Mouse (Mus musculus): ENCODE data around the gene Rbfox1. TPM values are rescaled to one million over a fixed set of nuclear protein-coding genes. Genes with fewer than 3 reads are reported as not detected.

The Rbfox1 gene
- polyA plus RNA-seq, 1 experiment from 2014 or later, result 75.8 TPM

DNA sequence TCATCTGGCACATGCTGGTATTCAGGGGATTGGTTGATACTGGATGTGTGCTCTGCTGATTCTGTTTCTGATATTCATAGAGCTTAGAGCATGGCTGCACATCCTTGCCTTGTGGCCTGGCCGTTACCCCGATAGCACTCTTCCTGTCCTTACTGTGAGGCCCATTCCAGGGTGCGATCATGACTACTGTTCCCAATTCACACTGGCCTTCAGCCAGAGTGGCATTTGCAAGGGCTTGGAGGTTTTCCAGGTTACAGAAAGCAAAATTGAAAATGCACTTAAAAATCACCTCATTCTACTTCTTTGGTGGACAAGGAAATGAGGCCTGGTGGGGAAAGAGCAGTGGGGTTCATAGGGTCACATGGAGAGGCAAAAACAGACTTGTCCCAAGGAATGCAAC, 906.1 kb downstream of the Rbfox1 start:
- Histone ChIP-seq H3K36me3 (ENCODE audit: control insufficient read depth, insufficient read depth, low read length) (no peaks in the 10 kb centered on the region), H3K4me2 (ENCODE audit: low read length) (no peak overlapping the region), H3K9me3 (replicated peaks; ENCODE audit: control insufficient read depth, low read length) (no peaks in the 10 kb centered on the region), H3K4me1 (ENCODE audit: control insufficient read depth, insufficient read depth, low read length) (no peaks in the 10 kb centered on the region), H3K4me3 (ENCODE audit: low read depth, low read length) (no peak overlapping the region), H3K9ac (ENCODE audit: low read length) (no peak overlapping the region), H3K27me3 (replicated peaks; ENCODE audit: control insufficient read depth, insufficient read depth, low read length) (no peaks in the 10 kb centered on the region), H3K27ac (ENCODE audit: low read depth, low read length) (no peak overlapping the region)
- DNase-seq (ENCODE audit: low spot score), result no peak
- 58% methylated on average over 3 of the region's 3 CpGs for WGBS
- no peak for ATAC-seq

DNA sequence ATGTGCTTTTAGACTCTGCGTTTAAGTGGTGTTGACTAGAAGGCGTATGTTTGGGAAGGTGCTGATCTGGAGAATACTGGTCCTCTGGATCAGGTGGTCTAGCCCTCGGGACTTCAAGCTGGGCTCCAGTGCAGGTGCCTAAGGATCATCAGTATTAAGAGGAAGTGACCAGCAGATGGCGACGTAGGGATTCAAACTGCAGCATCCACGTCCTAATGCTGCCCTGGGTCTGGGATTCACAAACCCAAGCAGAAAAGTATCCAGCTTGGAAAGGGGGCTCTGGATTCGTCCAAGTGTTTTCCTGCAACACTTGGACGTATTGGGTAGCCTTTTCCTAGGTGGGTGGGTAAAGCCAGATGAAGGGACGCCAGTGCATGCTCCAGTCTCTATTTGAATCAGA, 906.5 kb downstream of the Rbfox1 start:
- DNase-seq (ENCODE audit: low spot score), result peak; percentile 83
- H3K27ac ChIP-seq (ENCODE audit: low read depth, low read length), result no peak overlapping the region
- H3K36me3 ChIP-seq (ENCODE audit: control insufficient read depth, insufficient read depth, low read length), result no peaks in the 10 kb centered on the region
- H3K4me2 ChIP-seq (ENCODE audit: low read length), result no peak overlapping the region
- H3K4me3 ChIP-seq (ENCODE audit: low read depth, low read length), result no peak overlapping the region
- H3K27me3 ChIP-seq (replicated peaks; ENCODE audit: control insufficient read depth, insufficient read depth, low read length), result no peaks in the 10 kb centered on the region
- no peak overlapping the region for H3K9ac ChIP-seq (ENCODE audit: low read length)
- ATAC-seq, result 0 out of 2 replicates have a peak, but pooled peaks have one; percentile 58
- no peaks in the 10 kb centered on the region for H3K4me1 ChIP-seq (ENCODE audit: control insufficient read depth, insufficient read depth, low read length)
- H3K9me3 ChIP-seq (replicated peaks; ENCODE audit: control insufficient read depth, low read length), result no peaks in the 10 kb centered on the region
- WGBS, result 15% methylated on average over 9 of the region's 9 CpGs

DNA sequence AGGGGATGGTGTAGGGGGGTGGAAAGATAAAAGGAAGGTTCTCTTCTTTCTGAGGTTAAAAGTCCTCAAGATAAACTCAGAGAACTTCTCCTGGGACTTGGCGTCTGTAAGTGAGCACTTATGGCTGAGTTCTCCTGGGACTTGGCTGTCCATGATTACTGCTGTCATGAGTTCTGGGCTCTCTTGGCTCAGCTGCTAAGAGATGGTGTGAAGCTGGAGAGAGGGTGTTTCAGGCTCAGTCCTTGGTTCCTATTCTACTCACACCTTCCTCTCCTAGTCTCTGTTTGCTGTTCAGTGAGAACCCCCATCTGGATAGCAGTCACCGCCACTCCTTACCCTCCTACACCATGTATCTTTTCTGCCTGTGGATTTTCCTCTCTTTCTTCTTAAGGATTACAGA, 921.1 kb downstream of the Rbfox1 start:
- WGBS, result 97% methylated on average over 2 of the region's 2 CpGs
- Histone ChIP-seq H3K27ac (ENCODE audit: low read depth, low read length) (no peak overlapping the region), H3K4me2 (ENCODE audit: low read length) (no peak overlapping the region), H3K27me3 (replicated peaks; ENCODE audit: control insufficient read depth, insufficient read depth, low read length) (no peaks in the 10 kb centered on the region), H3K9ac (ENCODE audit: low read length) (no peak overlapping the region), H3K4me3 (ENCODE audit: low read depth, low read length) (no peak overlapping the region), H3K4me1 (ENCODE audit: control insufficient read depth, insufficient read depth, low read length) (no peaks in the 10 kb centered on the region), H3K36me3 (ENCODE audit: control insufficient read depth, insufficient read depth, low read length) (no peaks in the 10 kb centered on the region), H3K9me3 (replicated peaks; ENCODE audit: control insufficient read depth, low read length) (no peaks in the 10 kb centered on the region)
- DNase-seq (ENCODE audit: low spot score) (no peak), ATAC-seq (no peak)

DNA sequence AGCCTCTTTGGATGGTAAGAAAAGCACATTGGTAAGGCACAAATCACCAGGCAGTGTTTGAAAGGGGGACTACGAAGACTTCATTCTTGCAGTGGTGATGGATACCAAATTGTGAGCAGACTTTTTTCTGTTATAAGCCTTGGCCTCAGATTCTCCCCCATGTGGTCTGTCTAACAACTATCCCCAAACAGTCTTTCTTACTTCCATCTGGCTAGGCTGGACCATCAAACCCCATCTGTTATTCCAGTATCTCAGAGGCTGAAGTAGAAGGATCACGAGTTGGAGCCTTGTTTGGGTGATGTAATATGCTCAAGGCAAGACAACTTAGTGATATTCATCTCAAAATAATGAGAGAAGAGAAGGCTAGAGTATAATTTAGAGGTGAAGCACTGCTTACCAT, 922.7 kb downstream of the Rbfox1 start:
- Histone ChIP-seq H3K36me3 (ENCODE audit: control insufficient read depth, insufficient read depth, low read length) (no peaks in the 10 kb centered on the region), H3K9ac (ENCODE audit: low read length) (no peak overlapping the region), H3K9me3 (replicated peaks; ENCODE audit: control insufficient read depth, low read length) (no peaks in the 10 kb centered on the region), H3K4me1 (ENCODE audit: control insufficient read depth, insufficient read depth, low read length) (no peaks in the 10 kb centered on the region), H3K27me3 (replicated peaks; ENCODE audit: control insufficient read depth, insufficient read depth, low read length) (no peaks in the 10 kb centered on the region), H3K4me2 (ENCODE audit: low read length) (no peak overlapping the region), H3K4me3 (ENCODE audit: low read depth, low read length) (no peak overlapping the region), H3K27ac (ENCODE audit: low read depth, low read length) (no peak overlapping the region)
- 69% methylated on average over 2 of the region's 2 CpGs for WGBS
- ATAC-seq (no peak), DNase-seq (ENCODE audit: low spot score) (peak; percentile 46)

DNA sequence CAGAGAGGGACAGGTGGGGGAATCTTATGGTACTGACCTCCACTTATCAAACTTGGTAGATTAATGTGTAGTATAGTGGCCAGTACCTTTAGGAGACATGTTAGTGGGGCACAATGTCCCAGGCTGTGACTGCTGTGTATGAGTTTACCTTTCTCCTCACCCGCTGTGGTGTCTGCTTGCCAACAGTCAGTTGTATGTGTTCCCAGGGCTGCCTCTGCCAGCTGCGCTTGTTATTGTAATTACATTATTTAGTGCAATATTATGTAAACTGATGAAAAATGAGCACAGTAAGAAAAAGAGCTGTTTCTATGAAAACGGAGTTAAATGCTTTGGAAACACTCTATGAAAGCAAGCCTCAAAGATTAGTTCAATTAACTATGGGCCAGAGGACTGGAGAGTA, 928.7 kb downstream of the Rbfox1 start:
- no peak overlapping the region for H3K4me2 ChIP-seq (ENCODE audit: low read length)

DNA sequence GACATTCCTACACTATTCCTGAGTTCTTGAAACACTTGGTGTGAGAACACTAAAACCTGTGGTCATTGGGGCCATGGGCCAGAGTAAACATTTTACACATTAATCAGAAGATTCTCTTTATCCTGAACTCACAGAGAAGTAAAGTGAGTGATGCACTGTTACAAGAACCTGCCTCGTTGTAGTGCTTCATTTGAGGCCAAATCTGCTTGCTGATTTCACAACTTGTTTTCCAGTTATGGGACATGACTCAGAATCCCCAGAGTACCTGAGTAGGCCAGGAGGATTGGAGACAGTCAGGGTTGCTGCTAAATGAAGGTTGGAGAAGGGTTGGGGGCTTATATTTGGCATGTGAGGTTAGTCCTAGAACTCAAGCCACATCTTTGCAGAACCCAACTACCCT, 936.6 kb downstream of the Rbfox1 start:
- DNase-seq (ENCODE audit: low spot score), result no peak

More for the DNA sequence above, 928.7 kb downstream of the Rbfox1 start:
- ATAC-seq (no peak), DNase-seq (ENCODE audit: low spot score) (peak; percentile 18)
- H3K27me3 ChIP-seq (replicated peaks; ENCODE audit: control insufficient read depth, insufficient read depth, low read length), result no peaks in the 10 kb centered on the region
- WGBS, result 69% methylated on average over 3 of the region's 3 CpGs
- H3K9me3 ChIP-seq (replicated peaks; ENCODE audit: control insufficient read depth, low read length), result no peaks in the 10 kb centered on the region
- no peaks in the 10 kb centered on the region for H3K36me3 ChIP-seq (ENCODE audit: control insufficient read depth, insufficient read depth, low read length)
- H3K4me1 ChIP-seq (ENCODE audit: control insufficient read depth, insufficient read depth, low read length), result no peaks in the 10 kb centered on the region
- H3K4me3 ChIP-seq (ENCODE audit: low read depth, low read length), result no peak overlapping the region
- no peak overlapping the region for H3K9ac ChIP-seq (ENCODE audit: low read length)
- no peak overlapping the region for H3K27ac ChIP-seq (ENCODE audit: low read depth, low read length)

DNA sequence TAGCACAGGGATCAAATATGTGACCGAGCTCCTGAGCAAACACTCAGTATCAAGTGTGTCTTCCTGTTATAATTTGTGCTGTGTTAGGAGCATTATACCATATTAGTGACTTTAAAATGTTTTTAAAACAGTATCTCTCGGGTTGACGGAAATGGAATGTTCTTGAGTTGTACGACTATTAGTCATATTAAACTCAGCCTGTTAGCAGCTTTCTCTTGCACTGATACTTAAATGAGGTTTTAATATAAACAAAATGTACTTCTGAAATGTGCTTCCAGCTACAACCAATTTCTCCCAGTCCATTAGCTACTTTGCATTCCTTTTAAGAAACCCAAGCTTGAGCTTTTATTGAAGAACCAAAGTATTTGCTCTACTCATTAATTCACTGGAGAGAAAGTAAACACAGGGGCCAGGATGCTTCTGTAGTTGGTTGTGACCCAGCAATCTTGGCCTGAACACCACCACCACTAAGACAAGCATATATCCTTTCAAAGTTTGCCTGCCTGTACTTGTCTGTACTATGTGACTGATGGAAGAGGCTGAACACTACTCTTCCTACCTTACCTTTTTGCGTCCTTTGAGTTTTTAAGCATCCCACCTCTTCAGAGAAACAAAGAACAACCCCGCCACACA, 944.9 kb downstream of the Rbfox1 start:
- H3K27me3 ChIP-seq (replicated peaks; ENCODE audit: control insufficient read depth, insufficient read depth, low read length), result no peaks in the 10 kb centered on the region
- H3K4me1 ChIP-seq (ENCODE audit: control insufficient read depth, insufficient read depth, low read length), result no peaks in the 10 kb centered on the region
- no peak overlapping the region for H3K9ac ChIP-seq (ENCODE audit: low read length)
- H3K4me3 ChIP-seq (ENCODE audit: low read depth, low read length), result no peak overlapping the region
- no peak overlapping the region for H3K4me2 ChIP-seq (ENCODE audit: low read length)
- DNase-seq (ENCODE audit: low spot score) (no peak), ATAC-seq (no peak)
- H3K36me3 ChIP-seq (ENCODE audit: control insufficient read depth, insufficient read depth, low read length), result no peaks in the 10 kb centered on the region
- H3K27ac ChIP-seq (ENCODE audit: low read depth, low read length), result no peak overlapping the region
- whole genome bisulfite sequencing, result 88% methylated on average over 6 of the region's 6 CpGs
- no peaks in the 10 kb centered on the region for H3K9me3 ChIP-seq (replicated peaks; ENCODE audit: control insufficient read depth, low read length)

More for the DNA sequence above, 936.6 kb downstream of the Rbfox1 start:
- Histone ChIP-seq H3K4me3 (ENCODE audit: low read depth, low read length) (no peak overlapping the region), H3K36me3 (ENCODE audit: control insufficient read depth, insufficient read depth, low read length) (no peaks in the 10 kb centered on the region), H3K9ac (ENCODE audit: low read length) (no peak overlapping the region), H3K4me2 (ENCODE audit: low read length) (no peak overlapping the region), H3K27ac (ENCODE audit: low read depth, low read length) (no peak overlapping the region), H3K9me3 (replicated peaks; ENCODE audit: control insufficient read depth, low read length) (no peaks in the 10 kb centered on the region), H3K27me3 (replicated peaks; ENCODE audit: control insufficient read depth, insufficient read depth, low read length) (no peaks in the 10 kb centered on the region), H3K4me1 (ENCODE audit: control insufficient read depth, insufficient read depth, low read length) (no peaks in the 10 kb centered on the region)
- 80% methylated on average over 1 of the region's 1 CpGs for WGBS
- ATAC-seq, result no peak

DNA sequence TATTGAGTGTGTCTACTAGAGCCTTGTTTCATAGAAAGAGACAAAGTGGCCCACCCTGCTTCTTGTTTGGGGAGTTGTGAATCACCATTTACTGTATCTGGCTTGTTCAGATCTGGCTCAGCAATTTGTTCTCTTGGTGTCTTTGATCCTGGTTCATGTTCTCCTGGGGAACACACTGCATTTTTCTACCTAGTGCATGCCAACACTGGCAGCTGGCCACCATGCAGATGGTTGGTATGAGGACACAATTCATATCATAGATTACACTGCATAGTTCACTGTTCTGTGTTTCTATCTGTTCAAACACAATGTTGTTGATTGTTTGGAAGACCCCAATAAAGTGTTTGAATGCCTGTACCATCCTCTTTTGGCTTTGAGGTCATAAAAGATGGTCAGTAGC, 948.3 kb downstream of the Rbfox1 start:
- no peak overlapping the region for H3K4me3 ChIP-seq (ENCODE audit: low read depth, low read length)
- no peak overlapping the region for H3K4me2 ChIP-seq (ENCODE audit: low read length)
- no peak for ATAC-seq
- no peak for DNase-seq (ENCODE audit: low spot score)
- no peak overlapping the region for H3K27ac ChIP-seq (ENCODE audit: low read depth, low read length)
- H3K9me3 ChIP-seq (replicated peaks; ENCODE audit: control insufficient read depth, low read length), result no peaks in the 10 kb centered on the region
- H3K9ac ChIP-seq (ENCODE audit: low read length), result no peak overlapping the region
- H3K36me3 ChIP-seq (ENCODE audit: control insufficient read depth, insufficient read depth, low read length), result no peaks in the 10 kb centered on the region
- H3K4me1 ChIP-seq (ENCODE audit: control insufficient read depth, insufficient read depth, low read length), result no peaks in the 10 kb centered on the region
- 0 out of 2 replicates have a peak, but pooled peaks cover 3% of the 10 kb centered on the region for H3K27me3 ChIP-seq (replicated peaks; ENCODE audit: control insufficient read depth, insufficient read depth, low read length)

DNA sequence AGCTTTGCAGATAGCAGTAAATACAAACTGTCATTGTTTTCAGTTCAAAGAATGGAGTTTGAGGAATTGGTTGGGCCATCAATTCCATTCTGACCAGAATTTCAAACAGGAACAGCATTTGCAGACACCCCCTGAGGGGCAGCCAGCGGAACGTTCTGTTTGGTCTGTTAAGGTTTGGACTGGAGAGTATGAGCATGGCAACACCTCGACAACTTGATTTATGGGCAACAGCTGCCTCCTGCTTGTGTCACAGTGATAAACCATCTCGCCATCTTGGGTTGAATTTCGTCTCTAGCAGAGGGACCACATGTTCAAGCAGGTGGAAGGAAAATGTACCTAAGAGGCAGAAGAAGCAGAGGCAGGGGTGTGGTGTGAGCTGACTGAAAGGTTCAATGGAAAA, 949.9 kb downstream of the Rbfox1 start:
- ATAC-seq (no peak), DNase-seq (ENCODE audit: low spot score) (no peak)
- Histone ChIP-seq H3K9ac (ENCODE audit: low read length) (no peak overlapping the region), H3K4me3 (ENCODE audit: low read depth, low read length) (no peak overlapping the region), H3K36me3 (ENCODE audit: control insufficient read depth, insufficient read depth, low read length) (no peaks in the 10 kb centered on the region), H3K4me1 (ENCODE audit: control insufficient read depth, insufficient read depth, low read length) (no peaks in the 10 kb centered on the region), H3K9me3 (replicated peaks; ENCODE audit: control insufficient read depth, low read length) (no peaks in the 10 kb centered on the region), H3K4me2 (ENCODE audit: low read length) (no peak overlapping the region), H3K27me3 (replicated peaks; ENCODE audit: control insufficient read depth, insufficient read depth, low read length) (0 out of 2 replicates have a peak, but pooled peaks cover 4% of the 10 kb centered on the region), H3K27ac (ENCODE audit: low read depth, low read length) (no peak overlapping the region)
- 58% methylated on average over 5 of the region's 5 CpGs for WGBS
